Mouse (Mus musculus) monocyte, adult 5-6 weeks (primary cell): ENCODE results near the gene Crb1. TPM values are rescaled to one million over a fixed set of nuclear protein-coding genes. Genes with fewer than 3 reads are reported as not detected.
A peak's percentile ranks its signal among the peaks of the same experiment; 100 is the strongest.
"Not testable (repeated sequence)": the region's sequence is repeated elsewhere in the genome, so short reads cannot be mapped to it uniquely, and the experiment has no call there.

Experiments
- ATAC-seq: fragments of 153-309, 156-312 bp; replicated peaks from 2 replicates; pipeline ENCODE4 v1.8.0; 2017; ENCODE audit warnings: mild to moderate bottlenecking; ENCODE audit not compliant: low TSS enrichment, insufficient number of reproducible peaks, severe bottlenecking, poor library complexity, low FRiP score
- total RNA-seq: library from RNA; stranded (forward); fragments of 200-1000, 200-491, 200-594 nt; gene quantifications from 3 replicates; pipeline ENCODE4 v1.2.3, GENCODE M21; 2017

Gene Crb1
- not detected in 3 replicates for total RNA-seq

DNA sequence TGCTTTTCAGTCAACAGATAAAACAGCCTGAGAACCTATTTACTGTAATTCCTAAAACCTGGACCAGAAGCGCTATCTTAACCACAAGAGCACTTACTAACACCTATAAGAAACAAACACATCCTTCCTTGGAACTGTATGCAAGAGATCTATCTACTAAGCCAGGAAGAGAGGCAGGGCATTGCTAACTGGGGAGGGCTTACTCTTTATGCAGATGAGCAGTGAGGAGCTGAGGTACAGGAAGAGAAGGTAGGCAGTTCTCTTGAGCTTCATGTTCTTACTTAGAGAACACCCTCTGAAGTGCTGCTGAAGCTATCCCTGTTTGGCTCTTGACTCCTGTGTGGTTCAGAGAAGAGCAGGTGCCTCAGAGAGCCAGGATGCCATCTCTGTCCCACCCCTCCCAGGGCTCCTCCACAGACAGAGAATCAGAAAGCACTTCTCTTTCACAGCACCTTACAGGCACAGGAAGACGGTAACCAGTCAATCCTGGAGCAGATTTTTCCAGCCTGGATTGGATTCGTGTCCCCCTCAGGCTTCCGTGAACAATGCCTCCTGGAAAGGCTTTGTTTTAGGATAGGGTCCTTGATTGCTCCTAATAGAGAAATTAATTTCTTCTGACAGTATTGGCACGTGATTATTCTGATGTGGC, at the start of gene Crb1:
Gene Crb1 (minus strand): TSS at position 463 of the 649 bp plus-strand sequence.
- ATAC-seq = no peak

GRCm38 (mm10) chr1:139425006-139425405, 48.1 kb upstream of the Crb1 start:
- ATAC-seq = no peak

- ATAC-seq = no peak
These were observed 47.0 kb upstream of the Crb1 start for GRCm38 (mm10) chr1:139423931-139424330.

- no peak for ATAC-seq
These were observed 46.0 kb upstream of the Crb1 start for GRCm38 (mm10) chr1:139422941-139423340.

DNA sequence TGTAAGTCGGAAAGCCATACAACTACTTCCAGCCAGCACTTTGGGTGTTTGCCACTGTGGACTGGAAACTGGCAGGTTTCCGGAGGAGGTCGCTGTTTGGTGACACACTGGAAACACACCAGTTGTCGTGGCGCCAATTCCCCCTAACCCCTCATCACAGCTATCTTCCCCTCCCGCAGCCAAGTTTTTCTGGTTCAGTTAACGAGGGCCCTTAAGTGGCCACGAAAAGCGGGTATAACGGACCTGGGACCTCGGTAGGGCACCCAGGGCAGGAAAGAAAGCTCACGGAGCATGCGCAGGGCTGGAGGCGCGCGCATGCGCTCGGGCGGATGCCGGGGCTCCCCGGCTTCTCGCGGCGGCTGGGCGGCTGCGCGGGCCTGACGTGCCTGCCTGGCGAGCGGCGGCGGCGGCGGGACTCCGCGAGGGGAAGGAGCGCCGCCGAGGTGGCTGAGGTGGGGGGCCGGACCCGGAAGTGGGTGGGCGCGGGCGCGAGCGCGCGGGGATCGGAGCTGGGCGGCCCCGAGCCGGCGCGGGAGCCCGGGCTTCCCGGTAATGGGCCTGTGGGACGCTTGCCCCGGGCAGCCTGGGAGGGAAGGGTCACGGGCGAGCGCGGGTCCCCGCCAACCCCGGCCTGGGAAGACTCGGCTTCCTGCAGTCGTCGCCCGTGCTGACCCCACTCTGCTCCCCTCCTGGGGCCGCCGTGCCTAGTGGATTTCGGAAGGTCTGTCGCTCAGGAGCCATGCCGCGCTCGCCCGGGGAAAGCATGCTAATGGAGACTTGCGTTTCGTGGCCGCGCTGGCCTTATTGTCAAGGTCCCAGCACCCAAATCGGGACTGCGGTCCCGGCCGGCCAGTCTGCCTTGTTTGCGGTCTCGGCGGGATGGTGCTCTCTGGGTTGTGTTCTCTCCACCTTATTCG, 45.2 kb upstream of the Crb1 start, which contains the start of gene Zbtb41:
Gene Zbtb41 (plus strand): TSS at position 414 of the 917 bp plus-strand sequence.
- peak; percentile 70 for ATAC-seq

GRCm38 (mm10) chr1:139421521-139421874, 44.6 kb upstream of the Crb1 start:
- no peak for ATAC-seq

DNA sequence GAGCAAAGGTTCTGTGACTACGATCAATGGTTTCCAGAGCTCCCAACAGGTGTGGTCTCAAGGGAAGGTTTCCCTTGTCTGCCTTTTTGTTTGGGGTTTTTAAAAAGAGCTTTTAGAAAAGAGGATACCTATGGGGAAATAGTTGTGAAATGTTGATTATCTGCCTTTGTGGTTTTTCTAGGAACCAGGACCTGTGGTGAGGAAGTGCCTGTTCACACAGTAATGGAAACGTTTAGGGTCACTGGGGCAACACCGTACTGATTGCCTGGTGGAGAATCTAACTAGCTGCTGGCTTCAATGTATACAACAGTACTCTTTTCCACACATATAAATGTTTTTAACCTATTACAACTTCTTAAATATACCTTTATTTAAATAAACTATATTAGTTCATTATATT, 36.6 kb upstream of the Crb1 start:
- ATAC-seq = no peak

GRCm38 (mm10) chr1:139412365-139412764, 35.5 kb upstream of the Crb1 start:
- ATAC-seq = not testable (repeated sequence)

- no peak for ATAC-seq
These were observed 30.8 kb upstream of the Crb1 start for GRCm38 (mm10) chr1:139407701-139408100.

- ATAC-seq = no peak
These were observed 28.9 kb upstream of the Crb1 start for GRCm38 (mm10) chr1:139405766-139406165.

- no peak for ATAC-seq
These were observed 19.7 kb upstream of the Crb1 start for GRCm38 (mm10) chr1:139396589-139396988.

DNA sequence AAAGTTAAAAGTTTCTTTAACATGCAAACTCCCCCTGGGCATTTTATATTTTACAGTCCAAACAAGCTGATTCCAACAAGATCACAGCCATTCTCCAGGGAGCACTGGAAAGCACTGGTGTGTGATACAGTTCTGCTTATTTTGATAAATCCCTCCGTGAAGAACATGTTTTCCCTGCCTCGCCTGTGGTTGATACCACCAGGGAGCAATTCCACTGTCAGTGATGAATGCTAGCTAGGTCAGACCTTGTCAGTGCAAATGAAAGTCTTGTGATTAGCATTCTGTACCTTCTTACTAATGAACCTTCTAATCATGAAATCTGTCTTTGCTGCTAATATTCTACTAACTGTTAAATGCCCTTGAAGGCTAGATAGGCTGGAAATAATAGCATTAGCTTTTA, 14.8 kb upstream of the Crb1 start:
- ATAC-seq = no peak

GRCm38 (mm10) chr1:139379621-139379984, 2.7 kb upstream of the Crb1 start:
- ATAC-seq = no peak

GRCm38 (mm10) chr1:139378861-139379620, 2.1 kb upstream of the Crb1 start:
- ATAC-seq = 0 out of 2 replicates have a peak, but pooled peaks have one; percentile 9

- ATAC-seq = no peak
These were observed 1.0 kb downstream of the Crb1 start for GRCm38 (mm10) chr1:139375900-139376299.

GRCm38 (mm10) chr1:139371341-139371740, 5.6 kb downstream of the Crb1 start:
- no peak for ATAC-seq

- ATAC-seq = no peak
These were observed 28.3 kb downstream of the Crb1 start for GRCm38 (mm10) chr1:139348566-139348965.

- no peak for ATAC-seq
These were observed 30.1 kb downstream of the Crb1 start for GRCm38 (mm10) chr1:139346602-139347371.
